Mouse (Mus musculus) embryonic fibroblast, embryonic 13.5 days (primary cell): ENCODE measurements around the gene Nat8f4. TPM values are rescaled to one million over a fixed set of nuclear protein-coding genes. Genes with fewer than 3 reads are reported as not detected.
"Not testable (repeated sequence)": the region's sequence is repeated elsewhere in the genome, so short reads cannot be mapped to it uniquely, and the experiment has no call there.

Experiments
- H3K27ac ChIP-seq: 2 replicates; pipeline ENCODE4 v1.5.1; 2012; ENCODE audit warnings: low read length, control low read depth, inconsistent platforms; ENCODE audit not compliant: insufficient read depth
- H3K4me1 ChIP-seq: 2 replicates; pipeline ENCODE4 v1.6.1; 2011; ENCODE audit warnings: low read length; ENCODE audit not compliant: control insufficient read depth, insufficient read depth
- H3K4me3 ChIP-seq: 2 replicates; pipeline ENCODE4 v1.5.1; 2011; ENCODE audit warnings: mild to moderate bottlenecking, control low read depth, low read length; ENCODE audit not compliant: insufficient read depth
- CTCF ChIP-seq: IDR thresholded peaks from 2 replicates; pipeline ENCODE4 v1.5.1; 2011; ENCODE audit warnings: mild to moderate bottlenecking, control low read depth, low read length, moderate library complexity, borderline replicate concordance; ENCODE audit not compliant: insufficient read depth
- POLR2A ChIP-seq: IDR thresholded peaks from 2 replicates; pipeline ENCODE4 v1.6.1; 2011; ENCODE audit warnings: low read depth, mild to moderate bottlenecking, control low read depth, low read length, moderate library complexity
- polyA plus RNA-seq: library from polyadenylated mRNA; stranded (reverse); fragments of >200 nt; gene quantifications from 2 replicates; pipeline ENCODE4 v1.2.4, GENCODE M21; 2011; ENCODE audit warnings: low read depth; ENCODE audit not compliant: missing spikeins, insufficient read length

The Nat8f4 gene
- polyA plus RNA-seq, 1 experiment: 0.56 TPM

DNA sequence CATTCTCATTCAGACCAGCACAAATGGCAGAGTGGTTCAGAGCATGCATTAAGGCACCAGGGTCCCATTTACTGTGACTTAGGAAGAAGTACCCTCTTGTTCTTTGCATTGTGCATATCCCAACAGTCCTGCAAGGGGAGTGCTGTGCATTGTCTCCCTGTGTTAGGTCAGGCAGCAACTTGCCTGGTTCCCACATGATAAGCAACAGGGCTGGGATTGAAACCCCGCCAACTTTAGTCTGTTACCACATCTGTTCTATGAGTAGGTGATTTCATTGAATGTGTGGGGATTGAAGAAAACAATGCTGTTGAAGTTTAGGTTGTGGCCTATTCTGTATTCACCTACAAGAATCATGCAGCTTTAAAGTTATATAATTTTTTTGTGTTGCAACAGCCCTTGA is 22.0 kb upstream of the Nat8f4 start:
- H3K4me1 ChIP-seq: no peaks in the 10 kb centered on the region; the same call in 1 of the 2 replicates
- TF ChIP-seq POLR2A: no peak
- no peak for TF ChIP-seq CTCF
- H3K4me3 ChIP-seq: no peak overlapping the region
- no peak overlapping the region for H3K27ac ChIP-seq

DNA sequence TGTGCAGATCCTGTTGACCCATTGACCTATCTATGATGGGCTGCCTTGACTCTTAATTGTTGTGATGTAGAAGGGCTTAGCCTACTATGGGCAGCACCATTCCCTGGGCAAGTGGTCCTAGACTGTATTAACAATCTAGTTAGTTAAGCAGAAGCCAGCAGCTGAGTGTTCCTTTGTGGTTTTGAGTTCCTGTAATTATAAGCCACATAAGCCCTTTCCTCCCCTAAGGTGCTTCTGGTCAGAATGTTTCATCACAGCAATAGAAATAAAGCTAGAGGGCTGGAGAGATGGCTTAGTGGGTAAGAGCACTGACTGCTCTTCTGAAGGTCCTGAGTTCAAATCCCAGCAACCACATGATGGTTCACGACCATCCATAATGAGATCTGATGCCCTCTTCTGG is 19.0 kb upstream of the Nat8f4 start:
- TF ChIP-seq POLR2A (no peak), CTCF (no peak)
- Histone ChIP-seq H3K27ac (no peak overlapping the region), H3K4me3 (no peak overlapping the region), H3K4me1 (no peaks in the 10 kb centered on the region)

DNA sequence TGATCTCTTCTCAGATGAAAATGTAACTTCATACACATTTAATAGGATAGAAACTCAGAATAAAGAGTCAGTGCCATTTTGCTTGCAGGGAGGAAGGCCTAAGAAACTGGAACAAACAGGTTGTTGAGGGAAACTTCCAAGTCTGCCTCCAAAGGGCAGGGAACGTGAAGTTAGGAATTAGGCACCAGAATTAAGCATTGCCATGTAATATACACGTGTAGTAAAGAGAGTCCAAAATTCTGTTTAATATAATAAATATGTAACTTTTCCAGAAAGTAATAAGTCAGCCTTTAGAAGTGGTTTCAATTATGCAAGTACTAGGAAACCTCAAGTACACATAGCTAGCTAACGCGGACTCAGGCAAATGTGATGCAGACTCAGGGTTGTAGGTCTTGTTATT is 14.7 kb upstream of the Nat8f4 start:
- TF ChIP-seq POLR2A (no peak), CTCF (no peak)
- H3K4me1 ChIP-seq: no peaks in the 10 kb centered on the region
- H3K4me3 ChIP-seq: no peak overlapping the region
- H3K27ac ChIP-seq: no peak overlapping the region

DNA sequence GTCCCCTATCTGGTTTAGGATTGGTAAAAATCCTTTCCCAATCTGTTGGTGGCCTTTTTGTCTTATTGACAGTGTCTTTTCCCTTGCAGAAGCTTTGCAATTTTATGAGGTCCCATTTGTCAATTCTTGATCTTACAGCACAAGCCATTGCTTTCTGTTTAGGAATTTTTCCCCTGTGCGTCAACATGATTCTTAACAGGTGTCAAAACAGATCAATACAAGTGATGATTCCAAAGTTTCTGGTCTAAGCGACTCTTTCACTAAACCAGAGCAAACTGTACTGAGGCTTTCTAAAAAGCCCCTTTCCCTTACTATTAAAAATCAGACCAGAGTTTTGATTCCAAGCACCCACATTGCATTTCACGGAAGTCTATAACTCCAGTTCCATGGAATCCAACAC is 13.7 kb upstream of the Nat8f4 start:
- not testable (repeated sequence) for H3K4me1 ChIP-seq, H3K4me3 ChIP-seq, H3K27ac ChIP-seq

DNA sequence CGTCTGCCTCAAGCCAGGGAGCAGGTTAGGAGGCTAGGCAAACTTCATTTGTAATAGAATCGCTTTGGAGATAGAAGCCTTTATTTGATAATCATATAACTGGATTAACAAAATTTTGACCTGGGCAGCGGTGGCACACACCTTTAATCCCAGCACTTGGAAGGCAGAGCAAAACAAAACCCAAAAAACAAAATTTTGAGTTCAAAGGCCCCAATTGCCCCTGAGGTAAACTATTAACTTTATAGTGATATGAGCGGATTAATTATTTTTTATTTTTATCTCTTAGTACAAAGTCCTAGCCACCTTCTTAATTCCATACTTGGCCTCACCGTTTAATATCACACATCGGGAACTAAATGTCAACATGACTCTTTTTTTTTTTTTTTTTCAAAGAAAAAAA is 11.9 kb upstream of the Nat8f4 start:
- TF ChIP-seq CTCF (no peak), POLR2A (no peak)
- Histone ChIP-seq H3K4me1 (no peaks in the 10 kb centered on the region), H3K27ac (no peak overlapping the region), H3K4me3 (peak overlapping the region; percentile 69)

DNA sequence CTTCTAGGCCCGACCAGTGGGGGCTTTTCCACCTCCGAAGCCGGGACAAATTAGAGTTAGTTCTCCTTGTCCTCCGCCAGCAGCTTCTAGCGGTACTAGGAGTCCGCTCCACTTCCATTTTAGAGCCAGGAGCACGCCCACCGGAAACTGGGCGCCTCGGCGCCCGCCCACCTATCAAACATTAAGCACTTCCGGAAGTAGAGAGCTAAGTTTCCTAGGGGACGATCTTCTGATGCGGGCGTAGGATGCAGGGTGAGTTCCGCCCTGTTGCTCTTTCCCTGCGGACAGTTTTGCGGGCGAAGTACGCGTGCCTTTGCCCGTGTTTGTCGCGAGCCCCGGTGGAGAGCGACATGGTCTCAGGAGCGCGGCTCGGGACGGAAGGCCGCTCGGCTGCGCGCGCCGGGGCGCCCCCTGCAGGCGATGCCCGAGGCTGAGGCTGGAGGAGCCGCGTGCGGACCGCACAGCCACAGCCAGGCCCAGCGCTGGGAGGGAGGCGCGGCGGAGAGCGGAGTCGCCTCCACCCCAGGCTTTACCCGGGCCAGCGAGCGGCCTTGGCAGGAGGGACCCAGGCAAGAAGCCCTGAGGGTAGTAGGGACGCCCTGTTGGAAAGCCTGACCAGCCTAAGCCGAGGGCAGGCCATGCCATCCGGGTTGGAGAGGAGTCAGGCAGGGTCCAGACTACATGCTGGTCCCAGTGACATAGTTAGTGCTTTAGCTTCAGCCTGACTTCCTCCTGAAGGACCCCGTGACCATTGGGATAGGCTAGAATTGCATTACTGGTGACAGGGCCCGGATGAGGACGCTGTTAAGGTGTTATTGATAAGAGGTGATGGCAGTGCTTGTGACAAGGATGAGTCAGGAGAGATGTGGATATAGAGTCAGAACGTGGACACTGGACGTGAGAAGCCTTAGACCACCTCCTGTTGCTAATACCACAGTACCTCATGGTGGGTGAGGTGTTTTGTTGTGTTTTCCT is 11.1 kb upstream of the Nat8f4 start, which contains the start of gene Nat8f1:
TSS of gene Nat8f1 (minus strand) at position 149 of the 975 bp plus-strand sequence.
- H3K4me1 ChIP-seq: not testable (repeated sequence)
- H3K4me3 ChIP-seq: peak within 1 kb of the TSS; percentile 69
- H3K27ac ChIP-seq: peak within 1 kb of the TSS; percentile 93
- TF ChIP-seq CTCF (0 out of 2 replicates have a peak, but pooled peaks have one; percentile 12), POLR2A (peak; percentile 61)

DNA sequence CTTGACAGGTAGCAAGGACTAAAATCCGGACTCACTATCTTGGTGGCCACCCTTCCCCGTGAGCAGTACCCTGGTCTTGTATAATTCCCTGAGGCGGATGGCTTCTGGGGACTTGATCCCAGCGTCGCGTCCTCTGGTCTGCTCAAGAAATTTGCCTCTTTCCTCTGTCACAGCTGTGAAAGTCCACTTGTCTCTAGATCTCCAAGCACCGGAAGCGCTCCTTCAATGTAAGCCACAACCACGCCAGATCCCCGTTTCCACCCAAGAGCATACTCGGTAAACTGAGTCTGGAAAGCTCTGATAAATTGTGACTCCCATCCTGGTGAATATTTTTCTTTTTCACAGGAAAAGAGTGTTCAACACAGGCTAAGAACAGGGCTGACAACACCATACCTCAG is 10.5 kb upstream of the Nat8f4 start:
- TF ChIP-seq CTCF: no peak
- no peak for TF ChIP-seq POLR2A
- Histone ChIP-seq H3K4me1 (no peaks in the 10 kb centered on the region), H3K27ac (peak overlapping the region; percentile 93), H3K4me3 (peak overlapping the region; percentile 69)

DNA sequence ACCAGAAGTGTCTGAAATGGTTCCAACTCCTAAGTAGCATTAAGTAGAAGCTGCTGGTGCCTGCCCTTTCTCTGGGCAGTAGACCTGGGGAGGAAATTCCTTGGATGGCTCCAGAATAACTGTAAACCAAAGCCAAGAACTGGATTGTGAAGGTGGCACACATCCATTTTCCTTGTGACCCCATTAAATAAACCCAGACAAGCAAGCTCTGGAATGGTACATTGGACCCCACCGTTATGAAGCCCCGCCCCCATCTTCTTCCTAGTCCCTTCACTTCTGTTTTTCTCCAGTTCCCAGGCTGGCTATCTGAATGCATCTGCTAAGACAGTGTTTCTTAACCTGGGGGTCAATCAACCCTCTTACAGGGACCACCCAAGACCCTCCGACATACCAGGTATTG is 6.9 kb upstream of the Nat8f4 start, which contains the start of gene Tprkb:
TSS of gene Tprkb (plus strand) at position 279 of the 400 bp plus-strand sequence.
- no peak within 1 kb of the TSS for H3K27ac ChIP-seq
- TF ChIP-seq CTCF (no peak), POLR2A (no peak)
- no peaks in the 10 kb centered on the region for H3K4me1 ChIP-seq
- no peak within 1 kb of the TSS for H3K4me3 ChIP-seq

DNA sequence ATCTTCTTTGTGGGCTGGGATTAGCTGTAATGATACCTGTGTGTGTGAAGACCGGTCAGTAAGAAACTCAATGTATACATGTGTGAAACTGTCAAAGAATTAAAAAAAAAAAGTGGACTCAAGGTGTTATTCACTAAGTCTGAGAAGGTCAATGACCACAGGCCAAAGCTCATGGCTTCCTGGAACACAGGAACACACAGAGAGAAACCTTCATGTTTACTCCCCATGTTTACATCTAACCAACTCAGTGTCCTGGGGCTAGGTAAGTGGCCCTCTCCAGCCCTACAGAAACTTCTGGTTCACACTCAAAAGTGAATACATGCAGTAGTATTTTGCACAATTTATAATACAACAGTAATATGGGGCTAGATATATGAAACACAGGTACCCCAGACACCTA is 5.0 kb upstream of the Nat8f4 start:
- H3K4me1 ChIP-seq: no peaks in the 10 kb centered on the region
- no peak overlapping the region for H3K27ac ChIP-seq
- H3K4me3 ChIP-seq: no peak overlapping the region
- no peak for TF ChIP-seq CTCF
- TF ChIP-seq POLR2A: no peak

DNA sequence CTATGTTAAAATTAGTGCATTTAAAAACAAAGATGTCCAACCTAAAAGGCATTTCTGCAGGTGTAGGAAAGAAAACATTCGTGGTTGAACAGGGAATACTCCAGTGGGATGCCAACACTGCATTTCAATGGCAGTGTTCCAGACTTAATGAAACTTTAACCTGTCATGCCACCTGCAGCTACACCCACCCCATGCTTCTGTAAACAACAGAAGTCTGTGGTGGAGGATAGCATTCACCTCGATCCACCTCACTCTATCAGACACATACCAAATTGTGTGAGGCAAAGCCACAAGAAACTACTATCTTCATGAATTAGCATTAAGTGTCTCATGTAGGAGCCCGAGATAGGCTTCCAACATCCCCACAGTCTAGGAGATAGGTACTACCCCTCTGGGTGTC is 3.7 kb upstream of the Nat8f4 start:
- Histone ChIP-seq H3K27ac (no peak overlapping the region), H3K4me1 (no peaks in the 10 kb centered on the region), H3K4me3 (no peak overlapping the region)
- TF ChIP-seq CTCF (no peak), POLR2A (no peak)

DNA sequence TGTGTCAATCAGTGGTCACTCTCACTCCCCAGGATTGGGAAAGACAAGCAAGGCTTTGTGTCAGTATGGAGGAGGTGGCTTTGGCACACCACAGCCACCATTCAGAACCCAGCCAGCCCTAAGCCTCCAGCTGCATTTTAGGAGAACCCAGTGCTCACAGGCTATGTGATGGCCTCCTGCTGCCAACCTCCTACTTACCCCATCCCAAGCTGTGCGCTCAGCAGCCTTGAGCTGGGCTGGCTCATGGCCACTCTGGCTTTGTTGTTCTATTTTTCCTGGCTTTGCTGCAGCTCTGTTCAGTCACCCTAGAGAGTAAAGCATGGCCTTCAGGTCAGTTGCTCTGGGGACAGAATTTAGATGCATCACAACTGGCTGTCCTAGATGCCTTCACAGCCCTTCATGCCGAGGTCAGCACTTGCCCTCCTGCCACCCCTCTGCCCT is 2.2 kb upstream of the Nat8f4 start:
- H3K4me1 ChIP-seq, H3K27ac ChIP-seq, H3K4me3 ChIP-seq: not testable (repeated sequence)
